Mouse (Mus musculus): ENCODE measurements around the gene Hnrnpf. TPM values are rescaled to one million over a fixed set of nuclear protein-coding genes. Genes with fewer than 3 reads are reported as not detected.

Gene Hnrnpf
- total RNA-seq, 2 experiments from 2014 or later = 134 to 153 TPM

DNA sequence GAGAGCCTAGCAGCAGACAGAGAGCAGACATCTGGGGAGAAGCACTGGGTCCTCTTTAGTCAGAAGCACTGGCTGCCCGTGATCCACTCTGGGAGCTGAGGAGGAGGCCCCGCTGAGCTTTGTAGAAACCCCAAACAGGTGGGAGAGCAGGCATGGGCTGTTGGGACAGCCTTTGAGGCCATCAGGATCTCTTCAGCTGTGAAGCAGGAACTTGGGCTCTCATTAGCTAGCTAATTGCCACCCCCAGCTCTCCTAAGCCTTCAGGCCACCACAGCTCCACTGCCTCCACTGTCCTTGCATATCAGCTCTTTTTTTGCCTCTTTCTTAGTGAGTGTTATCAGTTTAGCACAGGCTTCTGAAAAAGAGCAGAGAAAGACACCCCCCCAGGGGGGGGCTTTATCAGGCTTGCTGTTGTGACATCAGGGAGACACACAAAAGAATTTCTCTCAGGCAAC, 11.5 kb upstream of the Hnrnpf start:
- intact Hi-C loops (cut with DNase I; ENCODE audit: low total_unique reads) = no loop called here
- no peak for DNase-seq

GRCm38 (mm10) chr6:117890257-117890656, 9.9 kb upstream of the Hnrnpf start:
- no peak for DNase-seq
- intact Hi-C loops (cut with DNase I; ENCODE audit: low total_unique reads) = no loop called here

- intact Hi-C loops (cut with DNase I; ENCODE audit: low total_unique reads) = no loop called here
- DNase-seq = no peak
Measured at GRCm38 (mm10) chr6:117891369-117892160, 8.6 kb upstream of the Hnrnpf start.

DNA sequence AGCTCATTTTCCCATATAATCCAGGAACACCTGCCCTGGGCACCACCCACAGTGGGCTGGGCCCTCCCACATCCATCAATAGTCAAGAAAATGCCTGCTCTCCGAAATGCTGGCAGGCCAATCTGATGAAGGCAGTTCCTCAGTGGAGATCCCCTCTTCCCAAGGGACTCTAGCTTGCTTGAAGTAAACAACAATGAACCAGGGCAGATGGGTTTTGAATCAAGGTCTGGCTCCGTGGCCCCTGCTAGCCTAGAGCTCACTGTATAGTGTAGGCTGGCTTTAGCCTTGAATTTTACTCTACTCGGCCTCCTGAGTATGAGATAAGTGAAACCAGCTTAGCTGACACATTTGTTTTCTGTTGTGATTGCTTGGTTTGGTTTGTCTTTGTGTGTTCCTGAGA, 7.7 kb upstream of the Hnrnpf start:
- no peak for DNase-seq
- intact Hi-C loops (cut with DNase I; ENCODE audit: low total_unique reads) = no loop called here

- intact Hi-C loops (cut with DNase I; ENCODE audit: low total_unique reads) = no loop called here
- DNase-seq = no peak
Measured at GRCm38 (mm10) chr6:117893435-117893834, 6.7 kb upstream of the Hnrnpf start.

DNA sequence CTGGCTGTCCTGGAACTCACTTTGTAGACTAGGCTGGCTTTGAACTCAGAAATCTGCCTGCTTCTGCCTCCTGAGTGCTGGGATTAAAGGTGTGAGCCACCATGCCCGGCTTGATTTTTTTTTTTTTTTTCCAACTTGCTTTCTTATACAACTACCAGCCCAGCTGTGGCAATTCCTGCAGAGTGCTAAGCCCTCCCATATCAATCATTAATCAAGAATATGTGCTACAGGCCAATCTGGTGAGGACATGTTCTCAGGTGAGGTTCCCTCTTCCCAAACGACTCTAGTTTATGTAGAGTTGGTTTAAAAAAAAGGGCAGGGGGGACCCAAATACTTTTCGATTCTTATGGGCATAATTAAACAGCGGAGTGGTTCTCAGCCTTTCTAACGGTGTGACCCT, 2.3 kb upstream of the Hnrnpf start:
- no peak for DNase-seq
- intact Hi-C loops (cut with DNase I; ENCODE audit: low total_unique reads) = no loop called here

- DNase-seq = no peak
- intact Hi-C loops (cut with DNase I; ENCODE audit: low total_unique reads) = no loop called here
Measured at GRCm38 (mm10) chr6:117901510-117902402, 1.6 kb downstream of the Hnrnpf start.

- DNase-seq = no peak
- intact Hi-C loops (cut with DNase I; ENCODE audit: low total_unique reads) = no loop called here
Measured at GRCm38 (mm10) chr6:117902556-117902955, 2.4 kb downstream of the Hnrnpf start.

DNA sequence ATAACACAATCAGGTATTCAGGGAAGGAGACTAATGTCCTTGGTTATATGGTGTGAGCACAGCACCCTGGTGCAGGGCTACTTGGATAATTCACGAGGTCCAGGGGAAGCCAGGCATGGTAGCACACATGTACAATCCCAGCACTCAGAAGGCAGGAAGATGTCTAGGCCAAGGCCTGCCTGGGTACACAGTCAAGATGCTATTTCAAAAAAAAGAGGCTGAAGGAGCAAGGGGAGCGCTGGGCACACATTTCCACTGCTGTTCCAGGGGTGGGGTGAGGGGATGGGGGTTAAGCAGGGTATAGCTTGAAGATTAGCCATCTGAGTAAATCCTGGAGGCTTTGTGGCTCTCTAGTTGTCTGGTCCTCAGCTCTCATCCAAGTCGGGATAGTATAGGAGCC, 3.7 kb downstream of the Hnrnpf start:
- no peak for DNase-seq
- intact Hi-C loops (cut with DNase I; ENCODE audit: low total_unique reads) = no loop called here

- intact Hi-C loops (cut with DNase I; ENCODE audit: low total_unique reads) = no loop called here
- DNase-seq = no peak
Measured at GRCm38 (mm10) chr6:117905260-117905930, 5.3 kb downstream of the Hnrnpf start.

DNA sequence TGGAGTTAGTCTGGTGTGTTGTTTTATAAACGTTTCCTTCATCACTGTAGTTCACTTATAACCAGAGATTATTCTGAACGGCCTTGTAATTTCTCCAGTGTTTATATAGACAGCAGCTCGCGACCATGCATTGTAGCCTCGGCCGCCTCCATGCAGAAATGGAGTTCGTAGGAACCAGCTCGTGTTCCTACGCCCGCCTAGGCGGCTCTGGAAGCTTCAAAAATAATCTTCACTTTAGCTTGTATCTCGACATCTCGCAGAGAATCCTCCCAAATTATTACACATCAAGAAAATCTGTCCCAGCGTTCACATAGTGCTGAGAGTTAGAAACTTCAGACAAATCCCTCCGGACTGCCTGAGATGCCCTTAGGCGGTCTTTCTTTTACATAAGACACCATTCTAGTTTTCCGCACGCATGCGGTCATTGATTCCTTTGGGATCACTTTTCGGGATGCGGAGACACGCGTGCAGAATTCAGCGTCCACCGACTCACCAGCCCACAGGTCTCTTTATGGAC, 5.9 kb downstream of the Hnrnpf start:
- no peak for DNase-seq
- intact Hi-C loops (cut with DNase I; ENCODE audit: low total_unique reads) = no loop called here

DNA sequence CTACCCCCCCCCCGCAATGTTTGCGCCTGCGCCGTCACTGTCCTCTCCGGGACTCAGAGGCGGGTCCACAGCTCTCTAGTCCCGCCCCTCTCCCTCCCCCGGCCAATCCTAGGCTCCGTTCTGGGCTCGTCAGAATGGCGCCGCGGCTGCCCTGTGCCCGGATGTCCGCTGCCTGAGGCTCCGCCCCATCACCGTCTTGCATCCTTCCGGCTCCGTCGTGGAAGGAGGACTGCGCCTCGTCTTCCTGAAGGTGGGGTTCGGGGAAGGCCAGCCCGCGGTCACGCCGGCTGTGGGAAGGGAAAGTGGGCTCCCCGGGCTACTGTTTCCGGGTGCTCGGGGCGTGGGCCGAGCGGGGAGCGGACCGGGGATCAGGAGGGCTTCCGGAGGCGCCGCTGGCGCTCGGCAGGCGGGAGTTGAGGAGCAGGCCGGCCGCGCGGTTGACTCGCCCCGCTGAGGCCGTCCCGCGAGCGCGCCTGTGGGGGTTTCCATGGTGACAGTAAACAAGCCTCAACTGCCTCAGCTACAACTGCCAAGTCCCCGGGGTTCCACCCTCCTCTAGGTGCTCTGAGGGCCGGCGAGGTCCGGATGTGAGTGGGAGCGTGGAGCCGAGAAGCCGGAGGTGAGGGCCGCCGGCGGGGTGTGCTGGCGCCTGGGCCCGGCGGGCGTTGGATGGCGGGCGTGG, 6.6 kb downstream of the Hnrnpf start:
- intact Hi-C loops (cut with DNase I; ENCODE audit: low total_unique reads) = no loop called here
- peak; percentile 97 for DNase-seq

DNA sequence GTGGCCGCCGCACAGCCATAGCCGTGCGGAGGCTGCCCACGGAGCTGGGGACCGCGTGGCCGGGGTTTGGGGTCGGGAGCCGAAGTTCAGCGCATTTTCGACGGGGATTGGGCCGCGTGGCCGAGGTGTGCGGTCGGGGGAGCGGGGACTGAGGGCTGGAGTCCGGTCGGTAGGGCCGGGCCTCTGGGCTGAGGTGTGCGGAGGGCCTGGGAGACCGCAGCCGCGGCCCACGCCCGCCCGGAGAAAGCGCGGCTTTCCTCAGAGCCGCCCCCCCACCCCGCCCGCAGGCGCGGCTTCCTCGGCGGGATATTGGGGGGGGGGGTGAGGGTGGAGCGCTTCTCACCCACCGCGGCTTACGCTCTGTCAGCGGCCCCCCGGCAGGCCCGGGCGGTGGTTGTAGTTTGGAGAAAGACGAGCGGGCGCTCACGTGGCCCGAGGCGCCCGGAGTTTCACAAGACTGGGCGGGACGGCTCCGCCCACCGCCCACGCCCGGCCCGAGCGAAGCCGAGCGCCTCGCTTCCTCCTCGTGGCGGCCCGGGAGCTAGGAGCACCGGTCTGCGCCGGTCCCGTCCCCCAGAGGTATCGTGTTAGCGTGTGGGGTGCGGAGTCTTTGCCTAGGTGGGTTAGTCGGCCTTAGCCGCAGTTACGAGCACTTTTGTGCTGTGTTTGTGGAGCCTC, 7.3 kb downstream of the Hnrnpf start:
- intact Hi-C loops (cut with DNase I; ENCODE audit: low total_unique reads) = no loop called here
- DNase-seq = peak; percentile 90

- intact Hi-C loops (cut with DNase I; ENCODE audit: low total_unique reads) = no loop called here
- no peak for DNase-seq
Measured at GRCm38 (mm10) chr6:117907979-117908355, 7.8 kb downstream of the Hnrnpf start.

DNA sequence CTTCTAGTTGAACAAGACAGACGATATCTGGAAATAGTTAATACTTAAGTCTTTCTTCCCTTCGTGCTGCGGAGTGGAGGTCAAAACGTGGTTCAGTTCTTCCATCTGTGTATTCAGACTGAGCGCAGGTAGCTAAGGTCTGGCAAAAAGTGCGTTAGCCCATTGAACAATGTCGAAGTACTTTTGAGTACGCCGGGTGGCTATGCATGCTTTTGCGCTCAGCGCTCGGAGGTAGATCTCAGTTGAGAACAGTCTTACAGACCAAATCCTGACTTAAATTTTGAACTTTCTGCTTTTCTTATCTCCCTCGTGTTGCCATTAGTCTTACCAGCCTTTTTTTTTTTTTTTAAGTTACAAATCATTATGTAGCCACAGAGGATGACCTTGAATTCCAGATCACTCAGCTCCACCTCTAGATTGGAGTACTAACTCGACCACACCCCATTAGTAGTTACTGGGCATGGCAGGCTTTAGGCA, 8.3 kb downstream of the Hnrnpf start:
- DNase-seq = no peak
- intact Hi-C loops (cut with DNase I; ENCODE audit: low total_unique reads) = no loop called here

DNA sequence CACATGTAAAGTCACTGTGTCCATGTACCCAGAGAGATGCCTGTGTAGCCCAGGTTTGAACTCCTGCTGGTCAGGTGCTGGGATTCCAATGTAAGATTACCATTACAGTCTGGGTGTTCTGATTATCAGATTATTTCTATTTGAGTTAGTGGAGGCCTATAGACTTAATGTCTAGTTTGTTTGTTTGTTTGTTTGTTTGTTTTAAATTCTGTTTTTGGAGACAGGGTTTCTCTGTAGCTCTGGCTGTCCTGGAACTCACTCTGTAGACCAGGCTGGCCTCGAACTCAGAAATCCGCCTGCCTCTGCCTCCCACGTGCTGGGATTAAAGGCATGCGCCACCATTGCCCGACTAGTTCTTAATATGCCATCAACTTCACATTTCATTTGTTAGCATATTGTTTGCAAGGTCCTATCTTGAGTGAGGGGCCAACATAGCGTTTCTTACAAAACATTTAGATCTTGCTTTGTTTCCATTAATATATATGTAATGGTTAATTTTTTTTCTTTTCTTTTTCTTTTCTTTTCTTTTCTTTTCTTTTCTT, 10.1 kb downstream of the Hnrnpf start:
- intact Hi-C loops (cut with DNase I; ENCODE audit: low total_unique reads) = no loop called here
- no peak for DNase-seq

DNA sequence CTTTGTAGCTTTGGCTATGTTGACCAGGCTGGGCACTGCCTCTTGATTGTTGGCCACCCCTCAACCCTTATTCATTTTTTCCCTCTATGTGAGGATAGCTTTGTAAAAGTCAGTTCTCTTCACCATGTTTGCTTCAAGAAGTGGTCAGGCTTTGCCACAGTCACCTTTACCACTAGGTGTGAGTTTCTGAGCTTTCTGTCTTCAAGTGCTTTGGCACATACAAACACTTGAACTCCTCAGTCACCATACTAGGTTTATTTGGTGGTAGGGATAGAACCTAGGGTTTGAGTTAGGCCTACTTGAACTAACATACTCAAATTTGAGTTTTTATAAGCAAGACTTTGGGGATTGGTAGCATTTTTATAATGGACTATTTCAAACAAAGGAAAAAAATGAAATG, 14.4 kb downstream of the Hnrnpf start:
- intact Hi-C loops (cut with DNase I; ENCODE audit: low total_unique reads) = no loop called here
- DNase-seq = no peak

GRCm38 (mm10) chr6:117916205-117916736, 16.1 kb downstream of the Hnrnpf start:
- DNase-seq = no peak
- intact Hi-C loops (cut with DNase I; ENCODE audit: low total_unique reads) = no loop called here

Data from gastrocnemius, postnatal 14 days (tissue).